Mouse (Mus musculus) stomach, adult 2 months (tissue): ENCODE results near the gene Wdr82. TPM values are rescaled to one million over a fixed set of nuclear protein-coding genes. Genes with fewer than 3 reads are reported as not detected.

Experiments used
- polyA plus RNA-seq: library from polyadenylated mRNA; depleted of rRNA; stranded (reverse); fragments of >200 nt; gene quantifications from 2 replicates; pipeline ENCODE4 v1.2.3, GENCODE M21; 2012; rRNA removed

Wdr82 gene
- 13.8 and 19.5 TPM in 2 replicates for polyA plus RNA-seq

GRCm38 (mm10) chr9:106170556-106171345, at the start of gene Wdr82:
Wdr82 (plus strand) TSS chr9:106170928.

GRCm38 (mm10) chr9:106158037-106158491, 12.7 kb upstream of the Wdr82 start, which contains the start of gene Glyctk:
Glyctk (minus strand) TSS chr9:106158138.

GRCm38 (mm10) chr9:106199535-106200272, 29.0 kb downstream of the Wdr82 start, which contains the start of gene Ppm1m:
Ppm1m (minus strand) TSS chr9:106199746.

GRCm38 (mm10) chr9:106202819-106203636, 32.3 kb downstream of the Wdr82 start, which contains the start of gene Twf2:
Twf2 (plus strand) TSS chr9:106203108.

GRCm38 (mm10) chr9:106222261-106222851, 51.6 kb downstream of the Wdr82 start, which contains the start of gene Tlr9:
Tlr9 (plus strand) TSS chr9:106222598.

Other genes starting within 250 kb of the Wdr82 start
- 1.3 TPM in 2 replicates for gene Col6a5, start 210.3 kb upstream of the Wdr82 start, polyA plus RNA-seq
- gene Col6a4, start 74.1 kb upstream of the Wdr82 start, polyA plus RNA-seq, result 1.7 and 2.4 TPM in 2 replicates
- gene Glyctk, start 12.8 kb upstream of the Wdr82 start, polyA plus RNA-seq, result 0.83 and 1.0 TPM in 2 replicates
- gene Ppm1m, start 28.8 kb downstream of the Wdr82 start, polyA plus RNA-seq, result 14.5 and 21.8 TPM in 2 replicates
- gene Twf2, start 32.2 kb downstream of the Wdr82 start, polyA plus RNA-seq, result 19.4 and 22.7 TPM in 2 replicates
- gene Tlr9, start 51.7 kb downstream of the Wdr82 start, polyA plus RNA-seq, result 0.48 and 0.87 TPM in 2 replicates
- 82.5 and 83.4 TPM in 2 replicates for gene Alas1, start 77.7 kb downstream of the Wdr82 start, polyA plus RNA-seq
- gene Poc1a, start 110.1 kb downstream of the Wdr82 start, polyA plus RNA-seq, result 6.4 TPM in 2 replicates
- gene Dusp7, start 197.7 kb downstream of the Wdr82 start, polyA plus RNA-seq, result 34.0 and 34.3 TPM in 2 replicates